Mouse (Mus musculus): ENCODE data around the gene Nudt9. TPM values are rescaled to one million over a fixed set of nuclear protein-coding genes. Genes with fewer than 3 reads are reported as not detected.

Nudt9 gene
- polyA plus RNA-seq, 1 experiment from 2014 or later: 55.8 TPM

DNA sequence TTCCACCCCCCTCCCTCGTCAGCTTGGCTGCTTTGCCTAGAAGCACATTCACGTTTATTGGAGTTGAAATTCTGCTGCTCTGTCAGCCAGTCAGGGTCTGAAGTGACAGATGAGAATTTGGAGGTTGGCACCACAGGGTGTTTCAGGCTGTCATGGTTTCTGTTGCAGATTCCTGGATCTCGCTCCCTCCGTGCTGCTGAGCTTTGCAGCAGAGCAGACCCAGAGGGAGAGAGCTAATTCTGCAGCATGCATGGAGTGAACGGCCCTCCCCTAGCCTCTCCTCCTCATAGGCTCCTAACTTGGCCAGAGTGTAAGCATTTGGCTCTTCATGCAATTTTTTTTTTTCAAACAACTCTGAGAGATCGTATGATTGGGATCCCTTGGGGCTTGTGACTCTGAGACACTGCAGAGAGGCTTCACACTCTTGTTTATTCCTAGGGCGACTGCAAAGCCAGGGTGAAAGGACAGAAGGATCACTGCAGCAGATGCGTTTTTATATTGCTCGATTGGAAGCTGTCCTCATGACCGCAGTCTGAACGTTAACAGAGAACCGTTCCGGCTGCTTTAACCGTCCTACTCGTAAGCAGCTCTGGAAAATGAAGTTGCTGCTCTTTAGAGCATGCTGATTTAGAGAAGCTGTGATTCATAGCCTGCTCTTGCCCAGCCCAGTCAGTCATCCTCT is 67.5 kb downstream of the Nudt9 start, which contains the start of gene Sparcl1:
Gene Sparcl1 (minus strand): TSS at position 243 of the 682 bp plus-strand sequence.
- Histone ChIP-seq H3K27ac (peak within 1 kb of the TSS; percentile 56; the same call in 1 of the 2 replicates), H3K36me3 (replicated peaks) (no peaks in the 10 kb centered on the region), H3K27me3 (0 out of 2 replicates have a peak, but pooled peaks cover 4% of the 10 kb centered on the region), H3K9me3 (no peaks in the 10 kb centered on the region), H3K4me2 (peak within 1 kb of the TSS; percentile 19; the same call in 1 of the 2 replicates), H3K4me3 (replicated peaks) (no peak within 1 kb of the TSS), H3K9ac (no peak within 1 kb of the TSS), H3K4me1 (peaks cover 57% of the 10 kb centered on the region)
- ATAC-seq (ENCODE audit: low FRiP score): no peak
- 34% methylated on average over 15 of the region's 15 CpGs for WGBS

Small RNA genes within 50 kb of the gene (microRNA-seq; reads per million reads assigned to microRNA genes)
- gene Mir5619: 3.6 reads per million, percentile 11 among the genes with 10 or more reads in this experiment

Other genes with a start within 250 kb of the Nudt9 start
- gene Klhl8, start 135.0 kb upstream of the Nudt9 start, polyA plus RNA-seq (2016; fragmentation: Nextera tagmentation; extraction: Ambion mirVana): 17.4 and 18.8 TPM in 2 replicates
- gene Hsd17b13, start 68.9 kb upstream of the Nudt9 start, polyA plus RNA-seq (2016; fragmentation: Nextera tagmentation; extraction: Ambion mirVana): not detected in 2 replicates
- 1.5 and 1.7 TPM in 2 replicates for gene Hsd17b11, start 24.4 kb upstream of the Nudt9 start, polyA plus RNA-seq (2016; fragmentation: Nextera tagmentation; extraction: Ambion mirVana)
- gene Gm17660, start 31.3 kb downstream of the Nudt9 start, polyA plus RNA-seq (2016; fragmentation: Nextera tagmentation; extraction: Ambion mirVana): not detected in 2 replicates
- gene Sparcl1, start 67.4 kb downstream of the Nudt9 start, polyA plus RNA-seq (2016; fragmentation: Nextera tagmentation; extraction: Ambion mirVana): 26.5 and 27.5 TPM in 2 replicates
- gene Dspp, start 124.4 kb downstream of the Nudt9 start, polyA plus RNA-seq (2016; fragmentation: Nextera tagmentation; extraction: Ambion mirVana): not detected in 2 replicates
- gene Dmp1, start 156.3 kb downstream of the Nudt9 start, polyA plus RNA-seq (2016; fragmentation: Nextera tagmentation; extraction: Ambion mirVana): 0.92 and 1.1 TPM in 2 replicates

Data from forebrain, embryonic 12.5 days (tissue).